Mouse (Mus musculus): ENCODE measurements around the gene Ggt5. TPM values are rescaled to one million over a fixed set of nuclear protein-coding genes. Genes with fewer than 3 reads are reported as not detected.

Gene Ggt5
- polyA plus RNA-seq, 2 experiments: 0.27 to 0.65 TPM

- no peak overlapping the region for H3K4me2 ChIP-seq (ENCODE audit: low read depth)
- 84% methylated on average over 3 of the region's 3 CpGs for WGBS (ENCODE audit: insufficient replicate concordance)
- H3K36me3 ChIP-seq (replicated peaks; ENCODE audit: control insufficient read depth, insufficient read depth, low read depth): peaks cover 15% of the 10 kb centered on the region
Measured at GRCm38 (mm10) chr10:75661876-75662275, 72.7 kb downstream of the Ggt5 start.

GRCm38 (mm10) chr10:75662575-75662974 lies 73.4 kb downstream of the Ggt5 start:
- no peak overlapping the region for H3K4me3 ChIP-seq (ENCODE audit: insufficient read depth in 1 of 2, low read depth in 2 of 2, low read length in 2 of 2)
- WGBS (ENCODE audit: insufficient replicate concordance): 79% methylated on average over 4 of the region's 4 CpGs
- no peak for DNase-seq (ENCODE audit: low read depth in 3 of 3, low spot score in 3 of 3)
- no peak overlapping the region for H3K4me2 ChIP-seq (ENCODE audit: low read depth)
- H3K36me3 ChIP-seq (replicated peaks; ENCODE audit: control insufficient read depth, insufficient read depth, low read depth): peaks cover 10% of the 10 kb centered on the region
- H3K27ac ChIP-seq: no peak overlapping the region
- TF ChIP-seq EP300 (IDR thresholded peaks at IDR 0.05; ENCODE audit: low read depth) (no peak), CTCF (IDR thresholded peaks at IDR 0.05; ENCODE audit: low read depth) (no peak)
- ATAC-seq (ENCODE audit: insufficient read depth): no peak
- no peak overlapping the region for H3K9ac ChIP-seq (replicated peaks)
- H3K27me3 ChIP-seq (ENCODE audit: control insufficient read depth, insufficient read depth, low read length): peaks cover 5% of the 10 kb centered on the region; the same call in 1 of the 2 replicates
- no peaks in the 10 kb centered on the region for H3K4me1 ChIP-seq (replicated peaks; ENCODE audit: control insufficient read depth in 2 of 2, insufficient read depth in 2 of 2, low read length in 1 of 2)
- H3K9me3 ChIP-seq (ENCODE audit: control insufficient read depth, low read length): no peaks in the 10 kb centered on the region

More at GRCm38 (mm10) chr10:75661876-75662275, 72.7 kb downstream of the Ggt5 start:
- DNase-seq (ENCODE audit: low read depth in 3 of 3, low spot score in 3 of 3) (no peak), ATAC-seq (ENCODE audit: insufficient read depth) (no peak)
- Histone ChIP-seq H3K9me3 (ENCODE audit: control insufficient read depth, low read length) (no peaks in the 10 kb centered on the region), H3K27ac (no peak overlapping the region), H3K4me3 (ENCODE audit: insufficient read depth in 1 of 2, low read depth in 2 of 2, low read length in 2 of 2) (no peak overlapping the region), H3K27me3 (ENCODE audit: control insufficient read depth, insufficient read depth, low read length) (no peaks in the 10 kb centered on the region; the same call in 1 of the 2 replicates), H3K9ac (replicated peaks) (no peak overlapping the region), H3K4me1 (replicated peaks; ENCODE audit: control insufficient read depth in 2 of 2, insufficient read depth in 2 of 2, low read length in 1 of 2) (no peaks in the 10 kb centered on the region)
- TF ChIP-seq EP300 (IDR thresholded peaks at IDR 0.05; ENCODE audit: low read depth) (no peak), CTCF (IDR thresholded peaks at IDR 0.05; ENCODE audit: low read depth) (no peak)

- TF ChIP-seq CTCF (IDR thresholded peaks at IDR 0.05; ENCODE audit: low read depth) (no peak), EP300 (IDR thresholded peaks at IDR 0.05; ENCODE audit: low read depth) (no peak)
- DNase-seq (ENCODE audit: low read depth in 3 of 3, low spot score in 3 of 3): no peak
- no peak for ATAC-seq (ENCODE audit: insufficient read depth)
- 80% methylated on average over 6 of the region's 6 CpGs for WGBS (ENCODE audit: insufficient replicate concordance)
- Histone ChIP-seq H3K27ac (no peak overlapping the region), H3K4me1 (replicated peaks; ENCODE audit: control insufficient read depth in 2 of 2, insufficient read depth in 2 of 2, low read length in 1 of 2) (peaks cover 0 to 2% of the 10 kb centered on the region in 2 experiments; a peak in 3 of 4 replicates), H3K36me3 (replicated peaks; ENCODE audit: control insufficient read depth, insufficient read depth, low read depth) (peaks cover 7% of the 10 kb centered on the region), H3K27me3 (ENCODE audit: control insufficient read depth, insufficient read depth, low read length) (peaks cover 15% of the 10 kb centered on the region), H3K9me3 (ENCODE audit: control insufficient read depth, low read length) (no peaks in the 10 kb centered on the region), H3K4me2 (ENCODE audit: low read depth) (no peak overlapping the region), H3K4me3 (ENCODE audit: insufficient read depth in 1 of 2, low read depth in 2 of 2, low read length in 2 of 2) (no peak overlapping the region), H3K9ac (replicated peaks) (no peak overlapping the region)
Measured at GRCm38 (mm10) chr10:75664673-75665270, 75.6 kb downstream of the Ggt5 start.

GRCm38 (mm10) chr10:75666451-75667030 lies 77.4 kb downstream of the Ggt5 start:
- peak overlapping the region; percentile 95 for H3K4me2 ChIP-seq (ENCODE audit: low read depth)
- H3K27me3 ChIP-seq (ENCODE audit: control insufficient read depth, insufficient read depth, low read length): peaks cover 15% of the 10 kb centered on the region
- peaks cover 0 to 2% of the 10 kb centered on the region in 2 experiments; a peak in 3 of 4 replicates for H3K4me1 ChIP-seq (replicated peaks; ENCODE audit: control insufficient read depth in 2 of 2, insufficient read depth in 2 of 2, low read length in 1 of 2)
- DNase-seq (ENCODE audit: low read depth in 3 of 3, low spot score in 3 of 3) (no peak), ATAC-seq (ENCODE audit: insufficient read depth) (no peak)
- TF ChIP-seq EP300 (IDR thresholded peaks at IDR 0.05; ENCODE audit: low read depth): no peak
- no peak for TF ChIP-seq CTCF (IDR thresholded peaks at IDR 0.05; ENCODE audit: low read depth)
- peaks cover 6% of the 10 kb centered on the region for H3K36me3 ChIP-seq (replicated peaks; ENCODE audit: control insufficient read depth, insufficient read depth, low read depth)
- no peak overlapping the region; the same call in 1 of the 2 replicates for H3K9ac ChIP-seq (replicated peaks)
- no peaks in the 10 kb centered on the region for H3K9me3 ChIP-seq (ENCODE audit: control insufficient read depth, low read length)
- H3K27ac ChIP-seq: no peak overlapping the region
- peak overlapping the region; percentile 58 to 74; a peak in 3 of 4 replicates for H3K4me3 ChIP-seq (ENCODE audit: insufficient read depth in 1 of 2, low read depth in 2 of 2, low read length in 2 of 2)
- 47% methylated on average over 4 of the region's 4 CpGs for WGBS (ENCODE audit: insufficient replicate concordance)

Other genes starting within 250 kb of the Ggt5 start
- 8.1 and 8.8 TPM in 2 replicates for gene Upb1, start 188.2 kb upstream of the Ggt5 start, polyA plus RNA-seq (2012; rRNA removed)
- 18.3 and 20.1 TPM in 2 replicates for gene Upb1, start 188.2 kb upstream of the Ggt5 start, polyA plus RNA-seq (2014; fragmentation: Nextera tagmentation; extraction: Ambion mirVana)
- 19.4 and 60.5 TPM in 2 replicates for gene Snrpd3, start 71.8 kb upstream of the Ggt5 start, polyA plus RNA-seq (2012; rRNA removed)
- gene Snrpd3, start 71.8 kb upstream of the Ggt5 start, polyA plus RNA-seq (2014; fragmentation: Nextera tagmentation; extraction: Ambion mirVana): 82.2 and 90.3 TPM in 2 replicates
- 37.3 and 38.7 TPM in 2 replicates for gene Gucd1, start 71.4 kb upstream of the Ggt5 start, polyA plus RNA-seq (2012; rRNA removed)
- 58.5 and 66.0 TPM in 2 replicates for gene Gucd1, start 71.4 kb upstream of the Ggt5 start, polyA plus RNA-seq (2014; fragmentation: Nextera tagmentation; extraction: Ambion mirVana)
- gene Lrrc75b, start 29.0 kb upstream of the Ggt5 start, polyA plus RNA-seq (2012; rRNA removed): 0.04 TPM in 2 replicates
- gene Lrrc75b, start 29.0 kb upstream of the Ggt5 start, polyA plus RNA-seq (2014; fragmentation: Nextera tagmentation; extraction: Ambion mirVana): not detected in 2 replicates
- 4.3 and 5.8 TPM in 2 replicates for gene Ggt1, start 27.7 kb upstream of the Ggt5 start, polyA plus RNA-seq (2012; rRNA removed)
- gene Ggt1, start 27.7 kb upstream of the Ggt5 start, polyA plus RNA-seq (2014; fragmentation: Nextera tagmentation; extraction: Ambion mirVana): 5.2 and 6.6 TPM in 2 replicates
- 0.84 and 1.2 TPM in 2 replicates for gene Susd2, start 54.7 kb downstream of the Ggt5 start, polyA plus RNA-seq (2012; rRNA removed)
- gene Susd2, start 54.7 kb downstream of the Ggt5 start, polyA plus RNA-seq (2014; fragmentation: Nextera tagmentation; extraction: Ambion mirVana): 1.0 and 1.6 TPM in 2 replicates
- 11.2 and 11.3 TPM in 2 replicates for gene Cabin1, start 175.0 kb downstream of the Ggt5 start, polyA plus RNA-seq (2012; rRNA removed)
- gene Cabin1, start 175.0 kb downstream of the Ggt5 start, polyA plus RNA-seq (2014; fragmentation: Nextera tagmentation; extraction: Ambion mirVana): 12.0 and 13.7 TPM in 2 replicates
- gene Ddt, start 184.1 kb downstream of the Ggt5 start, polyA plus RNA-seq (2012; rRNA removed): 116 and 138 TPM in 2 replicates
- gene Ddt, start 184.1 kb downstream of the Ggt5 start, polyA plus RNA-seq (2014; fragmentation: Nextera tagmentation; extraction: Ambion mirVana): 169 and 176 TPM in 2 replicates
- gene Gm20441, start 191.6 kb downstream of the Ggt5 start, polyA plus RNA-seq (2012; rRNA removed): 0.04 TPM in 1 of 2 replicates, not detected in the other
- not detected in 2 replicates for gene Gm20441, start 191.6 kb downstream of the Ggt5 start, polyA plus RNA-seq (2014; fragmentation: Nextera tagmentation; extraction: Ambion mirVana)
- 5.3 and 5.5 TPM in 2 replicates for gene Gstt3, start 192.1 kb downstream of the Ggt5 start, polyA plus RNA-seq (2012; rRNA removed)
- gene Gstt3, start 192.1 kb downstream of the Ggt5 start, polyA plus RNA-seq (2014; fragmentation: Nextera tagmentation; extraction: Ambion mirVana): 9.4 and 12.0 TPM in 2 replicates
- gene Gstt1, start 209.2 kb downstream of the Ggt5 start, polyA plus RNA-seq (2012; rRNA removed): 71.5 and 90.6 TPM in 2 replicates
- gene Gstt1, start 209.2 kb downstream of the Ggt5 start, polyA plus RNA-seq (2014; fragmentation: Nextera tagmentation; extraction: Ambion mirVana): 68.8 and 75.7 TPM in 2 replicates
- not detected in 2 replicates for gene Gstt4, start 233.2 kb downstream of the Ggt5 start, polyA plus RNA-seq (2012; rRNA removed)
- 0.10 TPM in 1 of 2 replicates, not detected in the other for gene Gstt4, start 233.2 kb downstream of the Ggt5 start, polyA plus RNA-seq (2014; fragmentation: Nextera tagmentation; extraction: Ambion mirVana)
- 33.8 and 36.4 TPM in 2 replicates for gene Gstt2, start 248.1 kb downstream of the Ggt5 start, polyA plus RNA-seq (2012; rRNA removed)
- gene Gstt2, start 248.1 kb downstream of the Ggt5 start, polyA plus RNA-seq (2014; fragmentation: Nextera tagmentation; extraction: Ambion mirVana): 42.7 and 43.7 TPM in 2 replicates